Mouse (Mus musculus) kidney, adult 2 months (tissue): Measurements from ENCODE around the gene Fancm.

Experiments used
- CTCF ChIP-seq: fragments of 200-500 bp; conservative IDR thresholded peaks from 2 replicates; pipeline ENCODE4 v1.5.1; 2011; ENCODE audit warnings: low read depth, mild to moderate bottlenecking, control low read depth, low read length, moderate library complexity, mixed read lengths; ENCODE audit not compliant: insufficient read depth, insufficient read length
- POLR2A ChIP-seq: fragments of 200-500 bp; IDR thresholded peaks from one replicate; pipeline ENCODE4 v1.6.1; 2011; ENCODE audit warnings: low read depth, low read length, control low read depth

GRCm38 (mm10) chr12:65048799-65049198 lies 26.6 kb upstream of the Fancm start:
- TF ChIP-seq POLR2A (no peak), CTCF (no peak)
